Mouse (Mus musculus) neural tube, embryonic 10.5 days (tissue): ENCODE measurements around the gene Celf2.

Experiments used
- DNase-seq: peaks from one replicate; pipeline ENCODE4 v3.0.0-alpha.2; 2017; ENCODE audit warnings: low spot score; ENCODE audit errors: extremely low spot score

Celf2 gene

GRCm38 (mm10) chr2:7026737-7027136 lies 482.6 kb downstream of the Celf2 start:
- DNase-seq, result no peak

GRCm38 (mm10) chr2:7025594-7025993 lies 483.8 kb downstream of the Celf2 start:
- DNase-seq, result no peak

DNA sequence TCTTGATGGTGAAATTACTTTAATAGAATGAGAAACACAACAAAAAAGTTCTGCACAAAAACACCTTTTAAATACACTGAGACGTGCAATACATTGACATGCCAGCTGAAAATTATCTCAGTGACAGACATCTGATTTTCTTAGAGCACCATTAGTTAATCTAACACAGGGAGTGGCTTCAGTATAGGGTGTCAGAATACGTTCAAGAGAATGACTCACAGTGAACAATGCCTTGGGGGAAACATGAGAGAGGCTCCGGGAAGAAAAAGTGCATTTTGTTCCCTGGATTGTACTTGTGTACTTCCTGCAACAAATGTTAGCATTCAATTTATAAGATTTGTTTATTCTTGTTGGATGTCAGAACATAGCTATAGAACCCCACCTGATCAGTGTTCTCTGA lies 487.2 kb downstream of the Celf2 start:
- no peak for DNase-seq

GRCm38 (mm10) chr2:7017384-7018113 lies 491.8 kb downstream of the Celf2 start:
- DNase-seq, result no peak

GRCm38 (mm10) chr2:7013126-7013525 lies 496.2 kb downstream of the Celf2 start:
- no peak for DNase-seq

GRCm38 (mm10) chr2:7006816-7007215 lies 502.5 kb downstream of the Celf2 start:
- DNase-seq, result no peak

GRCm38 (mm10) chr2:7001967-7002366 lies 507.4 kb downstream of the Celf2 start:
- DNase-seq, result no peak

- DNase-seq, result no peak
Measured at GRCm38 (mm10) chr2:6991010-6991421, 518.3 kb downstream of the Celf2 start.

DNA sequence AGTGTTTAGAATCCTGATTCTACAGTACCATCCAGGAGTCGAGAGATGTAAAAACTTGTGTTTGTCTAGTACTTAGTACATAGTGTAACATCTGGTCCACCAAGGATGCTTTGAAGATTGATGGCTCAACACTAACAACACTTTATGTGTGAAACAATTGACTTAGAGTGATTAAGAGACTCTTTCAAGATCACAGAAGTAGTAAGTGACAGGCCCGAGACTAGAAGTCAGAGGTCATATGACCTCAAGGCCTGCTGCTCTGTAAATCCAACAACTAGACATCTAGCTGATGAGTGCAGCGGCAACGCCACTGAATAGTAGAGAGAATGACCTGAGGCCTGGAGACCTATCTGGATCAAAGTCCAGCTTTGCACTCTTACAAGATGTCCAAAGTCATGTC lies 523.7 kb downstream of the Celf2 start:
- no peak for DNase-seq

GRCm38 (mm10) chr2:6983902-6984301 lies 525.5 kb downstream of the Celf2 start:
- DNase-seq, result no peak

- DNase-seq, result no peak
Measured at GRCm38 (mm10) chr2:6976300-6976699, 533.1 kb downstream of the Celf2 start.

- DNase-seq, result no peak
Measured at GRCm38 (mm10) chr2:6969228-6969627, 540.1 kb downstream of the Celf2 start.

GRCm38 (mm10) chr2:6965243-6965642 lies 544.1 kb downstream of the Celf2 start:
- DNase-seq, result no peak

- DNase-seq, result no peak
Measured at GRCm38 (mm10) chr2:6950702-6951101, 558.7 kb downstream of the Celf2 start.

DNA sequence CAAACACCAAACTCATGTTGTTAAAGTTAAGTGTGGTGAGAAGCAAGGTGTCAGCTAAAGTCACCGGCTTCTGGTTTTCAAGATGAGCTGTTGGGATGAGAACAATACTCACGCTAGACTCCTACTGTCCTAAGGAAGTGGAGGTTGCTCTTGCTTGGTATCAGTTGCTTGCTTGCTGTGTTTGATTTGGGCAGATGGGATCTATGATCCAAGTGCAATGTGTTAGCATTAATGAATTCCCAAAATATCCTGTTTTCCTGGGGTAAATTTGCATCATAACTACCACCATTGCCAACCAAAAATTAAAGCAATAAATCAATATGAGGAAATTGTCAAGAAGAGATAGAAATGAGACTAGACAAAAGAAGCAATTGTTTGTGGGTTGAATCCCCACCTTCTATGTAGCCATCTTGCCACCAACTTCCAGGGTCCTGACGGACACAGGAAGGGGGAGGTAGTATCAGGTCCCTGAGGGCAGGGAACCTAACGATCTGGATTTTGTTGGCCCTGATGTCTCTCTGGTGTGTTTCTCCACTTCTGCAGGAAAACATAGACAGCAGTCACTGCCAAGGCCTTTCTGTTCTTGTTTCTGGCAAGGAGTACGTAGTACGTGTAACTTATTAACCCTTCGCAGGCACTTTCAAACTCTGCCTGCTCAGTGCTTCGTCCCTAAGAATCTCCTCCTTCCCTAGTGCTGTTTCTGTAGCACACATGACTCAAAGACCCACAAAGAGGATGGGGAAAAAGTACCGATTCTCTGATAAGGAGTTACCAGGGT lies 563.5 kb downstream of the Celf2 start:
- DNase-seq, result no peak

DNA sequence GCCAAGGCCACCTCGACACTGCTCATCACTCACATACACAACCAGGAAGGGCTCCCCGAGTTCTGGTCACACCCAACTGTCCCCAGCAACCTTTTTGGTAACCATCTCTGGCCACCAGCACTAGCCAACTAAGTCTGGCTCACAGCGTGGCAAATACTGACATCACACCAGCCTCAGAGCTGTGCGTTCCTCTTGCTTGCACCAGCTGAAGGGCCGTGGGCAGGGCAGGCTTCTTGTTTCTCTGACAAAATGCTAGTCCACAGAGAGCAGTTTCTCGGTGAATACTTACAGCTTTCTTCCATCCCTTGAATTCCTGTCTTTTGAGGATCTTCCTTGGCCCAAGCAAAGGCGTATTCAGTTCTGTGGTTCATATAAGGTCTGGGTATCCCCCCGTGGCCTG lies 565.7 kb downstream of the Celf2 start:
- no peak for DNase-seq

- DNase-seq, result no peak
Measured at GRCm38 (mm10) chr2:6942635-6943390, 566.5 kb downstream of the Celf2 start.

GRCm38 (mm10) chr2:6939143-6939542 lies 570.2 kb downstream of the Celf2 start:
- no peak for DNase-seq

- DNase-seq, result no peak
Measured at GRCm38 (mm10) chr2:6933130-6933529, 576.2 kb downstream of the Celf2 start.

DNA sequence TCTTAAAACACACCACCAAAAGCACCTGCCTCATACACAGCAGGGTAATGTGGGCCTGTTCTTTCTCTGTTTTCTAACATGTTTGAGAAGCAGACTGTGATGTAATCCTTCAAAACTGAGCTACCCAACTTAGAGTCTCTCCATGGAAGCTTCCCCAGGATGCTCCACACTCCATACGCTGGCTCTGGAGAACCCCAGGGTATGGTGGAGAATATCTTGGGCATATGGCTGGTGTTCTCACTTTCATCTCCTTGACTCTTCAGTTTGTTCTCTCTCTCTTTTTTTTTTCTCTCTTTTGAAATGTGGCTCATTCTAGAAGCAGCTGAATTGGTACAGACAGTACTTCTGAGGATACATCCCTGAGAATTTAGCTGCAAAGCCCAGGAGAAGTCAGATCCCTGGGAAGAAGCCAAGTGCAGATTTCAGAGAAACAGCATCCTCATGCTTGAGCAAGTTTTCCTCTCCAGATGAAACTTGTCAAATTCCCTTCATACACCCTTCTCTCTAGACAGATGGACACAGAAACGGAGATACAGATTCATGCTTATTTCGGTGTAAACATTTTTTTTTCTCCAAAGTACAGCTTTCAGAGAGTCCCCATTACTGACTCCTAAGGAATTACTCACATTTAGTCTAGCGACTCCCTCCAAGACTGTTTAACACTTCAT lies 581.5 kb downstream of the Celf2 start:
- no peak for DNase-seq

GRCm38 (mm10) chr2:6925505-6925904 lies 583.9 kb downstream of the Celf2 start:
- no peak for DNase-seq
